Mouse (Mus musculus): ENCODE results near the gene Fads2.

DNA sequence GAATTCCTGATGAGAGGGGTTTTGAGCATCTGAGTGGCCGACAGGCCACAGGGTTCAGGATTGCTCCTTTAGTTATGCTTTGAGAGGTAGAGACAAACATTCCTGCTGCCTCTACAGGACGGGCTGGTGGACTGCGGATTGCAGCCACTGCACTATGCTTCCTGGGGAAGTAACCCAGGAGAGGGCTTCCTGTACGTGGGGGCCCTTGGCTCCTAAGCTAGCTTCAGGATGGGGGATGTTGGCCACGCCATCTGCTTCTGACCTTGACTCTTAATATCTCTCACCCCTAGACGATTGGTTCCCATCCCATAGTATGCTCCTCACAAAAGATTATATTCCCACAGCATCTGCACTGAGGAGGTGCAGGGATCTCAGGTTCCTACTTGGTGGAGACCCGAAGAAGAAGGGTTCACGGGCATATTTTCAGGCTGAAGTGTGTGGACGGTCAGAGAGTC, 78.2 kb downstream of the Fads2 start:
- no peak for TF ChIP-seq CTCF (conservative IDR thresholded peaks at IDR 0.05; ENCODE audit: low read length)
- TF ChIP-seq NANOG (IDR thresholded peaks at IDR 0.05; ENCODE audit: borderline replicate concordance, low read length): no peak
- no peak for TF ChIP-seq POU5F1 (IDR thresholded peaks at IDR 0.05; ENCODE audit: borderline replicate concordance, low read length)
